Mouse (Mus musculus): ENCODE data around the gene Hcn2.
"Not testable (repeated sequence)": the region's sequence is repeated elsewhere in the genome, so short reads cannot be mapped to it uniquely, and the experiment has no call there.

Gene Hcn2

DNA sequence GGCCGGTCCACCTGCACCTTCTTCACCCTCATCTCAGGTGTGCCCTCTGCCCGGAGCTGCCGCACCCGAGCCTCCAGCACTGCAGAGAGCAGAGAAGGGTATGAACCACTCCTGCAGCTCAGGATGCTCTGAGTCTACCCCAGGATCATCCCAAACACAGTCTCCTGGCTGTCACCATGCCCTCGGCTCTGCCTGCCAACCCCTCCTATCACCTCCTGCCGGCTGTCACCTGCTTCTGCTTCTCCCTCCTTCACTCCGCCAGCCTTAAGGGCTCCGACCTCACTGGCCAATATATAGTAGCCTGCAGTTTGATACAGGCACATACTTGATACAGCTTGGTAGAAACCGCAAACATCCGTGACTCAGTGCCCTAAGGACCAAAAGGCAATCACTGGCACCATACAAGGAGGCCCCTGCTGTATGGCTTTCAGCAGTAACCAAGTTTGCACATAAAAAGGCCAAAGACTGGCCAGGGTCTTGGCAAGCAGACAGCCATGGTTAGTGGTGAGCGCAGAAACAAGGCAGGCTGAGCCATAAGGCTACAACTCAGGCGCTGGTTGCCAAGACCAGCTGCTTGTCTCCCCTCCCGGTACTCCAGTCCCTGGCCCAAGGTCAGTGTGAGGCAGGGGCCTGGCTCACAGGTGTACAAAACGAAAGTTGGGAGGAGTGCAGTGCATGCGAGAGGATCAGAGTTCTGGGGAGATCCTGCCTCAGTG, 27.4 kb downstream of the Hcn2 start:
- DNase-seq (ENCODE audit: low spot score in 2 of 2): no peak

DNA sequence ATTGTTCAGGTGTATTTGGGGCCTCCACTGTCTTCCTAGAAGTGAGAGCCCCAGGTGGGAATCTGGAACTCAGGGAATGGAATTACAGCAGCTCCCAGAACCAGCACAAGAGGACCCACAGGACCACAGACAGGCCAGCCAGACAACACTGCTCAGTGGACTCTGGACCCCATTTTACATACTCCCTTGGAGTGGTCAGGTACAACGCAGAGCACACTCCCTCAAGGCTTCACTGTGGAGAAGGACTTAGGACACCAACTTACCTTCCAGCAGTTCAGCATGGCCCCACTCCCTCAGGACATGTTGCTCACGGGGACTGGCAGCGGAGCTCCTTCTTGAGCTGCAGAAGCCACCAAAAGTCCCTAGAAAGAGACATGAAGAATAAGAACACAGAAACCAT, 29.0 kb downstream of the Hcn2 start:
- DNase-seq (ENCODE audit: low spot score in 2 of 2): no peak

DNA sequence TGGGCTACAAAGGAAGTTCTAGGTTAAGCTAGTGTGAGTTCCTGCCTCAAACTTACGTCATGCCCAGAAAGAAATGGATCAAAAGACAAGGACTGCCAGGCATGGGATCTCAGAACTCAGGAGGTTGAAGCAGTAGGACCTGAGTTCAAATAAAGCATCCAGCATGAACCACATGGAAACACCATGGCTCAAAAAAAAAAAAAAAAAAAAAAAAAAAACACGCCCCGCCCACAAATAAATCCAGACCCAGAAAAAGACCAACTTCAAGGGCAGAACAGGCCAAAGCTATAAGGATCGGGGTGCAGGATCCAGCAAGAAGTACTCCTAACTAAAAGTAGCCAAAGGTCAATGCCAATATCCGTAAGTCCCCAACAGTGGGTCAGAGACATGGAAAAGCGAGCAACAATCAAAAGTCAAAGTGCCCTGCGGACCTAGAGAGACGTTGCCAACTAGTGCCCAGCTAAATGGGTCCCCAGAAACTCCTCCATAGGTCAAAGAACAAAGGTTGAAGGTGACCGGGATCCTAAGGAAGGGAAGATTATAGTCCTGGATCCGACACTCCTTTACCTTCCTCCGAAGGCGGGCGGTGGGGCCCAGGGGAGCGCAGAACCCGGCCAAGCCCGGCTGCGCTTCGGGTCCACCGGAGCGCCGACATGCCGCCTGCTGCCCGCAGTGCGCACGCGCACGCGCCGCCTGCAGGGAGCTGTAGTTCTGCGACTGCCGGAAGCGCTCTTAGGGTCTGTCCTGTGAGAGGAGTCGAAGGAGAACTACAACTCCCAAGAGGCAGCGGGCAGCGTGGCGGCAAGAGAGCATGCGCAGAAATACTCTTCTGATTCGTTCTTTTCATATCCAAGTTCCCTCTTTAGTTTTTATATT, 29.7 kb downstream of the Hcn2 start, which contains the start of gene Polrmt:
Polrmt (minus strand) TSS at position 684 of the 876 bp plus-strand sequence.
- peak; percentile 89 to 90 for DNase-seq (ENCODE audit: low spot score in 2 of 2)

DNA sequence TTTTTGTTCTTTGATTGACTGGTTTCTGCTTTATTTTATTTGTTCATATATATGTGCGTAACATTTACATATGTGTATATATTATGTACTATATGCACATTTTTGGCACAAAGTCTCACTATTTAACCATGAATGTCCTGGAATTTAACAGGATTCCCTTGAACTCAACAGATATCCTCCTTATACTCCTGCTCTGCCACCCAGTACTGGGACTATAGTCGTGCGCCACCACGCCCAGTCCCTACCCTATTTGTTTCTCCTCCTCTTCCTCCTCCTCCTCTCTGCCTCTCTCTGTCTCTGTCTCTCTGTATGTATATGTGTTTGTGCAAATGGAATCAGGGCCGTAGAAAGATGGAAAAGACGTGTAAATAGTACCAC, 30.3 kb downstream of the Hcn2 start:
- DNase-seq (ENCODE audit: low spot score in 2 of 2): no peak

DNA sequence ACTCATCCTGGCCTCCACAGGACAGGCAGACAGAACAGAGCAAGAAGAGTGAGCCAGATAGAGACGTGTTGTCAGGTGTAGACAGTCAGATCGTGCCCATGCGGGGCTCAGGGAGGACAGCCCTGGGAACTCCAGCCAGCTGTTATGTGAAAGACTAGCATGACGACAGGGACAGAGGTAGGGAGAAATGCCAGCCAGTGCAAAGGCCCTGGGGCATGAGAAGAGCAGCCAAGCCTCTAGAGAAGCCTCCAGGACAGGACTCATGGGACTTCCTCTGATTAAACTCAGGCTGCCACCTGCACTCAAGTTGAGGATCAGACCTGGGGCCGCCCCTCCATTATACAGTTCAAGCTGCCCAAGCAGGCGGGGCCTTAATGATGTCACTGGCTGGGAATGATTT, 32.1 kb downstream of the Hcn2 start:
- no peak for DNase-seq (ENCODE audit: low spot score in 2 of 2)

DNA sequence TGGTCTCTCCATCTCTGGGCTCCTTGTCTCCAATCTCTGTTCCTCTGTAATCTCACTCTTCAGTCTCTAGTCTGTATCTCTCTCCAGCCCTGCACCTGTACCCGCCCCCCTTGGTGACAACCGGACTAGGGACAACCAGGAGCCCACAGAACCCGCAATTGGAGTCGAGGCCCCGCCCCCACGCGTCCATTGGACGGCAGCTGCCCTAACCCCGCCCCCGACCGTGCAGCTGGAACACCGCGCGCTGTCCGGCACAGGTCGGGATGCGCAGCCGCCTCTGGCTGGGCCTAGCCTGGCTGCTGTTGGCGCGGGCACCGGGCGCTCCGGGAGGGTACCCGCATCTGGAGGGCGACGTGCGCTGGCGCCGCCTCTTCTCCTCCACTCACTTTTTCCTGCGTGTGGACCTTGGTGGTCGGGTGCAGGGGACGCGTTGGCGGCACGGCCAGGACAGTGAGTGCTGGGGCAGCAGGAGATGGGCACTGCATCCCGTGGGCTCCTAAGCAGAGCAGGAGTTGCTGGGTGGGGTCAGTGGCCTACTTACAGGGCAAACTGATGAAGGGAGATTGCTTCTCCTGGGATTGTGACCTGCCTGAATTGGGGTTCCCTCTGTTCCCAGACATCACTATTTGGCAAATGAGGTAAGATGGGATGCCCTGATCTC, 38.6 kb downstream of the Hcn2 start, which contains the start of gene Fgf22:
Fgf22 (plus strand) TSS at position 221 of the 661 bp plus-strand sequence.
- DNase-seq (ENCODE audit: low spot score in 2 of 2): peak in 1 of 2 experiments; percentile 34

DNA sequence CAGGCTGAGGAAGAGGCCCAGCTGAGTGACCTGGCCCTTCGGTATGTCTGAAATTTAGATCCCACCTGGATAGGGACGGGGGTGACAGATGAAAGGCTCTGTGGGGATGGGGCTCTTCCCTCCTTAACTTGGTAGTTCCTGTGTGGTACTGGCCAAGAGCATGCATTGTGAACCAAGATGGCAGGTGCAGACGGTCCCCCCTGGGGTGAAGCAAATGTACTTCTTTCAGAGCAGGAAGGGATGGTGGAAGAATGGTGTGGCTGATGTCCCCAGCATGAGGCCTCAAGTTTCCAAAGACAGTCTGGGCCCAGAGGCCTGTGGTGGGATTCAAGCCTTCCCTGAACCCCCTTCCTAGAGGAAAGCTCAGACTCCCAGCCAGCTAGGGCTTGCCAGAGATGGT, 39.4 kb downstream of the Hcn2 start:
- no peak for DNase-seq (ENCODE audit: low spot score in 2 of 2)

DNA sequence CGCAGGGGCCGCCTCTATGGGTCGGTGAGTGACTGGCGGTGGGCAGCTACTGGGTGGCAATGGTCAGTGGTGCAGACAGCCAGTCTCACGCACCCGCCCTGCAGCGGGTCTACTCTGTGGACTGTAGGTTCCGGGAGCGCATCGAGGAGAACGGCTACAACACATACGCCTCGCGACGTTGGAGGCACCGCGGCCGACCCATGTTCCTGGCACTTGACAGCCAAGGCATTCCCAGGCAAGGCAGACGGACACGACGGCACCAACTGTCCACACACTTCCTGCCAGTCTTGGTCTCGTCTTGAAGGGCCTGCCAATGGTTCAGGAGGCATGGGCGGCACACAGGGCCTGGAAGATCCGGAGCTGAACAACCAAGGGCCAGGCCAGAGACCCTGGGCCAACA, 40.2 kb downstream of the Hcn2 start:
- no peak for DNase-seq (ENCODE audit: low spot score in 2 of 2)

DNA sequence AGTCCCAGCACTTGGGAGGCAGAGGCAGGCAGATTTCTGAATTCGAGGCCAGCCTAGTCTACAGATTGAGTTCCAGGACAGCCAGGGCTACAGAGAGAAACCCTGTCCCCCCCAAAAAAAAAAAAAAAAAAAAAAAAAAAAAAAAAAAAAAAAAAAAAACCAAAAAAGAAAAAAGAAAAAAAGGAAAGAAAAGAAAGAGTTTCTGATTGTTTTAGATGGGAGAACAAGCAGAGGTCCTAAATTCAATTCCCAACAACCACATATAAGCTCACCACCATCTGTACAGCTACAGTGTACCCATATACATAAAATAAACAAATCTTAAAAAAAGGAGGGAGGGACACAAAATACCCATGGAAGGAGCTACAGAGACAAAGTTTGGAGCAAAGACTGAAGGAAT, 43.2 kb downstream of the Hcn2 start:
- DNase-seq (ENCODE audit: low spot score in 2 of 2): not testable (repeated sequence)

DNA sequence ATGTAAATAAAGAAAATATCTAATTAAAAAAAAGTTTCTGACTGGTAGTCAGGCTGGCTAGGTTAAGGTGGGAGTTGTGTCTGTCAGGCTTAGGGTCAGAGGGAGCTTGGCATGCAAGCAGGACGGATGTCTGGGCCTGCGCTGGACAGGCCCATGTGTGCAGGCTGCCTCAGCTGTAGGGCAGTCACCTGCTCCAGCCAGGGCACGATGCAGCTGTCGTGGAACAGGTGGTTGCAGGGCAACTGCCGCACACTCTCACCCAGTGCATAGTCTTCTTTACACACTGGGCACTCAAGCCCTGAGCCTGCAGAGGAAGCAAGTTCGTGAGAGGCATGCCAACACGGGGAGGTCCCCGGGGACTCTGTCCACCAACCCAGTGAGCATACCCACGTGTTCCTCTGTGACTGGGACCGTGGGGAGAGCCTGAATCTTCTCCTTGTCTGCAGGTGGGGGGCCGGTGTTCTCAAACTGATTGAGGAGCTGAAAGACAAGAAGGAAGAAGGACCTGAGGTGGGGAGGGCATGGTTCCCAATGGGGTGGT, 44.2 kb downstream of the Hcn2 start:
- no peak for DNase-seq (ENCODE audit: low spot score in 2 of 2)

DNA sequence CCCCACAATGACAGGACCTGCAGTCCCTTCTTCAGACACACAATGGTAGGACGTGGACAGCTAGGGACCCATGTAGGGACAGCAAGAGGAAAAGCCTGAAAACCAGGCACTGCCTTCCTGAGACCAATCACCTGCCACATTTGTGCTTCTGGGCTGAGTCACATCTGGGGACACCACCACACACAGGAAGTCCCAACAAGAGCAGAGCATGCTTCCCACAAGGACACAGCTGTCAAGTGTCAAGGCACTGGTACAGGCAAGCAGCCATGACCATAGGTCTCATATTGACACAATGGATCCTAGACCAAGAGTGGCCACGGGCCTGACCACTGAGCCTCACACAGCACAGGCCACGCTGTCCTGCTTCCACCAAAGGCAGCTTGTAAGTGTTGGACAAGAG, 46.4 kb downstream of the Hcn2 start:
- DNase-seq (ENCODE audit: low spot score in 2 of 2): no peak

DNA sequence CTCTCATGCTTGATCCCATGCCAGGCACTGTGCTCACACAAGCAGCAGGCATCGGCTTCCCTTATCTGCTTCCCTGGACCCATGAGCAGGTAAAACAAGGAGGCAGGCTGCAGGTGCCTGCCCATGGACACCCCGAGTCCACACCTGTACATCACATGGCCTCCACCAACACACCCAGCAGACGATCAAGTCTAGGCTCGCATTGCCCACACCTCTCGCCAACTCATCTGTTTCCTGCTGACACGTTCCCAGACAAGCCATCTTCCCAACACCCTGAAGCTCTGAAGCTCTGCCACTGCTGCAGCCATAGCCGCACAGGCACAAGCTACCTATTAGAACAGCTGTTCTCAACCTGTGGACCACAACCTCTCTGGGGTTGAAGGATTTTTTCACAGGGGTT, 47.8 kb downstream of the Hcn2 start:
- DNase-seq (ENCODE audit: low spot score in 2 of 2): no peak

DNA sequence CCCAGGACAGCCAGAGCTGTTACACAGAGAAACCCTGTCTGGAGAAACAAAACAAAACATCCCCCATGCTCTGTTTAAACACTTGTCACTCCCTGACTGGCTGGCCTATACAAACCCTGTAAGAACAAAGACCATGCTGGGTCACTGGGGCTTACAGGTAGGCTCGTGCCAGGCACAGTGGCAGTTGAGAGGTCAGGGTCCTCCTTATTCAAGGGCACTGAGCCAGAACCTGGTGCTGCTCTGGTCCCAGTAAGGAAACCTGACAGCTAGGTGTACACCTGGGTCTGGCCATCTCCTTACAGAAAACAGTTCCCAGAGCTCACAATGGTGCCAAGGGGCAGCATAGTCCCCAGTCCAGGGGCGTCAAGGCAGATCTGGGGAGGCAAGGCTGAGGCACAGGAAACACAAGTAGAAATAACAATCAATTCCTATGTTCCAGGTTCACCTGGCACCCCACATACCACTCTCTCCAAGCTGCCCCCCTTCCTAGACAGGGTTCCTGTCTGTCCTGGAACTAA, 48.9 kb downstream of the Hcn2 start:
- no peak for DNase-seq (ENCODE audit: low spot score in 2 of 2)

DNA sequence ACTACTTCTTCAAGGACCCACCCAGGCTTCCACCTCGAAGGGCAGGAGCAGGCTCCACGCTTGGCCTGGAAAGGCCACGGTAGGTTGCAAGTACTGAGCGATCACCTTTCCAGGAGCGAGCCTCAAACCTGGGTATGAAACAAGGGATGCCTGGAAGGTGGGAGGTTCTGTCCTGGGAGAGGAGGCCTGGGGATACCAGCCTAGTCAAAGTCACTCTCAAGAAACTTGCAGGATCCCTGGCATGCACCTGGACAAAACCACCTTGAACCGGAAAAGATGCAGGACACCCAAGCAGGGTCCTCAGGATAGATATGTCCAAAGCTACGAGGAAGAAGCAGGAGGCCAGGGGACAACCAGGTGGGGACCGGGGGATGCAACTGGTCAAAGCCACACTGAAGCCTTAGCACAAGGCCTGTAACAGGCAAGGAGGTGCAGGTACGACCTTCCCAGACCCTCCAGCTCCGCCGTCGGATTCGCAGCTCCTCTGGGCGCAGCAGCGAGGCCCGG, 49.6 kb downstream of the Hcn2 start:
- no peak for DNase-seq (ENCODE audit: low spot score in 2 of 2)

DNA sequence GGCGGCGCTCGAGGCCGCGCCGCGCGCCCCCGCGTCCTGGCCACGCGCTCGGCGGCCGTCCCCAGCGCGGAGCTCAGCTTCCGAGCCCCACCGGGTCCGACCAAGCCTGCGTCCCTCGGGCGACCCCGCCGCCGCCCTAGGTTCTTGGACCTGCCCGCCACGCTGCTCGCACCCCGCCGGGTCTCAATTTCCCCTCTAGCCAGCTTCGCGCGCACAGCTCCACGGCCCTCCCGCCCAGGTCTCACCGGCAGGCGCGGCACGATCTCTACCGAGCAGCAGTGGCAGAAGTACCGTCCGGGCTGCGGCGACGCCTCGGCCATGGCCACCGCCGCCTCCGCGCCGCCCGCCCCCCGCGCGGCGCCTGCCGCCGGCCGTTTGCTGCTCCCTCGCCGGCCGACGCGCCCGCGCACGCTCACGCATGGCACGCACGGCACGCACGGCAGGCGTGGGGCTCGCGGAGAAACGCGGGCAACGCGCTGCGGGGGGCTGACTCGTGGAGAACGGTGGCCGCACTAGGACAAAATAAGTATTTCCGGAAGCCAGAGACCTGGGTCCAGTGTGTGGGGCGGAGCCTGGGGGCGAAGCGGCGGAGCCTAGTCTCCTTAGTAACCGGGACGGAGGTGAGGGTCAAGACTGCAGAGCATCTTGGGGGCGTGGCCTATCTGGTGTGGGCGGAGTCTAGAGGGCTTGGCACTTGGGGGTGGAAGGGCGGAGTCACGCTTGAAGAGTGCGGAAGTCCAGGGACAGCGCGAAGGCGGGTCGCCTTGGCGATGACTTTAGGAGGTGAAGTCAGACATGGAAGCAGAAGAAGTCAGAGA, 50.3 kb downstream of the Hcn2 start, which contains the start of gene Rnf126:
Rnf126 (minus strand) TSS at position 445 of the 818 bp plus-strand sequence.
- DNase-seq (ENCODE audit: low spot score in 2 of 2): peak; percentile 100

DNA sequence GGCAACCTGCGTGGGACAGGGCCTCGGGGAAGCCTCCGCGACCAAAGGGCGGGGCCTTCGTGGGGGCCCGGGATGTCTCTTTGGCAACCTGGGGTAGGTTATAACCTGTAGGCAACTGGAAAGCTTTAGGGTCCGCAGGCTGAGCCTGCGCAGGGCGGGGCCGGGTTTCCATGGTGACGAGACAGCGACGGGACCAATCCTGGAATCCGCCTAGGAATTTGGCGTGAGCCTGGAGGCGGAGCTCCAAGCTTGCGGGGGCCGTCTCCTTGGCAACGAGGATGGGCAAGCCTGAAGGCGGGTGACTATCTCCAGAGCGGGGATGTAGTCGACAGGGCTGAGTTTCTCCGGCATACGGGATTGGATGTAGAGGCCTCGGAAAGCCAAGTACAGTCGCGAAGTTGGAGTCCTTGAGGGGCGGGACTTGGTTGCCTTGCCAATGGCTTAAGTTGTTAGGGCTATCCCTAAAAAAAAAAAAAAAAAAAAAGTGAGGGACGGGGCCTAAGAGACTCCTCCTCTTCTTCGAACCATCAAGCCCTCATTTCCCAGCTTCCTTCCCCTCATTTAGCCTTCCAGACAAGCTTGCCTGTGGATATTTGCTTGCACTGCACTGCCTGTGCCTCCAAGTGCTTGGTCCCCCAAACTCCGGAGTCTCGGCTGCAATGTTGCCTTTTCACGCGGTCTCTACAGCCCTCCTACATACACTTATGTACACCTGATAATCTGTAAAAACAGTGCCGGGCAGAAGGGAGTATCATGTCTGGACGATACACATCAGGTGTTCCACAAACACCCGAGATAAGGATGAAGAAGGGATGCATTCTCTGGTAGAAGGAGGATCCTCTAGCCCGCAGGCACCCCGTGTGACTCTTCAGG, 51.2 kb downstream of the Hcn2 start:
- DNase-seq (ENCODE audit: low spot score in 2 of 2): peak; percentile 56 to 69

DNA sequence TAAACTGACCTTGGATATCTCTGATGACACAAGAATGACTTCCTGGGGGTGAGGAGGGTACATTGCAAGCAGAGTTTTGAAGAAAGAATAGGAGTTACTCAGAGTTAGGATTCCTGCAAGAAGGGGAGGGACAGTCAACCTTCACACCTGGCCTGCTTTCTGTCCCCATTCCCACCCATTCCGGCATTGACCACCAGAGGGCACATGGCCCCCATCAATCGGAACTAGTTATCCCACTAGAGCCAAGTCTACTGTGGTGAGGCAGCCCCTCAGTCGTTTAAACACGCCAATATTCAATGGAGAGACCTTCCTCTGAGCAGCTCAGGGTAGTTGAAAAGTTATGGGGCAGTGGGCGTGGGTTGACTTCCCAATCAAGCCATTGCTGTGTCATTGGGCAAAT, 52.0 kb downstream of the Hcn2 start:
- DNase-seq (ENCODE audit: low spot score in 2 of 2): peak; percentile 49 to 64

DNA sequence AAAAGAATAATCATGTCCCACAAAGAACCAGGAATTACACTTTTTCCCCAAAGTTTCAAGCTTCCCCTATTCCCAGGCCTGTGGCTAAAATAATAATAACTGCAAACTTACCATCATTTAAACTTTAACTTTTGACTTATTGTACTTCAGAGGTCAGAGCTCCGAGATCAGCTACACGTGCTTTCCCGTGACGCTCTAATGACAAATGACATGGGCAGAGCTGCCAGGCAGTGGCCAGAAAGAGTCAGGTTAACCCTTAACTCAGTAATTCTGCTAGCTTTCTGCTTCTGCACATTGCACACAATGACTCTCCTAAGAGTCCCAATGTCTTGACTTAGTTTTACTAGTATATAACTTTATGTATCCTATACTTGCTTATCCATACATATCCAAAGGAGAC, 52.9 kb downstream of the Hcn2 start:
- DNase-seq (ENCODE audit: low spot score in 2 of 2): no peak

DNA sequence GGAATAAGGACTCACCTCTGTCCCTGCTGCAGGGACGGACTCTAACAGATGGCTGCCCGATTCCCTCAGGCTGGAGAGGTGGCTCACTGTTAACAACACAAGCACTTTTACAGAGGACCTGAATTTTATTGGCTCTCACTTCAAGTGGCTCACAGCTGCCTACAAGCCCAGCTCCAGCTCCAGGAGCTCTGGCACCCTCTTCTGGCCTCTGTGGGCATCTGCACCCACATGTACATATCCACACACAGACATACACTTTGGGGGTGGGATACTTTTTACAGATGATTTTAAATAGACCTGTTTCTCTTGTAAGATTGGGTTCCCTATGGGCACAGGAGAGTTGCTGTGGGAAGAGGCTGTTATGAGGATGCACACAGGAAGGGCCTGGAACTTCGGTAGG, 55.9 kb downstream of the Hcn2 start:
- DNase-seq (ENCODE audit: low spot score in 2 of 2): no peak

DNA sequence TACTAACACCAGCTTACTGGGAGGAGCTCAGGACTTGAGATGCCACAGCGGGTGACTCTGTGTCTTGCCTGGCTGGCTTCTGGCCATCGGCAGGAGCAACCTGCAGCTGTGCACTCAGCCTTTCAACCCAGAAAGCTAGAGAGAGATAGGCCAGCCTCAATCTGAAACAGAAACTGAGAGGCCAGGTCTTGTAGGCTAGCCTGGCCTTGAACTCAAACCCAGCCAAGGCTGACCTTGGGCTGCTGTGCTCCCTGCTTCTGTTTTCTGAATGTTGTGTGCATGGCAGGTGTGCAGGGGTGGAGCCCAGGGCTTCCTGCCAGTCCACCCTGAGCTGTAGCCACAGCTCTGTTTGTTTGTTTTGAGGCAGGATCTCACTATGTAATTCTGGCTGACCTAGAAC, 56.8 kb downstream of the Hcn2 start:
- no peak for DNase-seq (ENCODE audit: low spot score in 2 of 2)

Measured in spleen, postnatal 14 days (tissue).